Mouse (Mus musculus): ENCODE results near the gene Notch2. TPM values are rescaled to one million over a fixed set of nuclear protein-coding genes. Genes with fewer than 3 reads are reported as not detected.
A peak's percentile ranks its signal among the peaks of the same experiment; 100 is the strongest.

Gene Notch2
- polyA plus RNA-seq, 1 experiment from 2014 or later = 10.8 TPM

GRCm38 (mm10) chr3:98020431-98021229 is 7.3 kb downstream of the Notch2 start:
- Histone ChIP-seq H3K36me3 (ENCODE audit: control insufficient read depth, insufficient read depth, low read length) (no peaks in the 10 kb centered on the region), H3K4me1 (ENCODE audit: control insufficient read depth, insufficient read depth, low read length) (peaks cover 14% of the 10 kb centered on the region; the same call in 1 of the 2 replicates), H3K4me2 (ENCODE audit: low read length) (no peak overlapping the region), H3K27ac (replicated peaks; ENCODE audit: low read depth, low read length) (no peak overlapping the region), H3K27me3 (ENCODE audit: control insufficient read depth, insufficient read depth, low read length) (no peaks in the 10 kb centered on the region), H3K4me3 (replicated peaks; ENCODE audit: low read depth, low read length) (no peak overlapping the region), H3K9me3 (ENCODE audit: control insufficient read depth, low read length) (no peaks in the 10 kb centered on the region), H3K9ac (replicated peaks; ENCODE audit: low read length) (no peak overlapping the region)
- ATAC-seq (ENCODE audit: low FRiP score, low TSS enrichment) = no peak
- no peak for DNase-seq
- 80% methylated on average over 9 of the region's 9 CpGs for WGBS

GRCm38 (mm10) chr3:98024288-98024848 is 11.0 kb downstream of the Notch2 start:
- ATAC-seq (ENCODE audit: low FRiP score, low TSS enrichment) (peak; percentile 64), DNase-seq (peak; percentile 71)
- 2% methylated on average over 13 of the region's 13 CpGs for WGBS
- Histone ChIP-seq H3K4me2 (ENCODE audit: low read length) (peak overlapping the region; percentile 31), H3K9me3 (ENCODE audit: control insufficient read depth, low read length) (no peaks in the 10 kb centered on the region), H3K4me3 (replicated peaks; ENCODE audit: low read depth, low read length) (0 out of 2 replicates have a peak overlapping the region, but pooled peaks have one; percentile 7), H3K27me3 (ENCODE audit: control insufficient read depth, insufficient read depth, low read length) (no peaks in the 10 kb centered on the region), H3K27ac (replicated peaks; ENCODE audit: low read depth, low read length) (peak overlapping the region; percentile 3; the same call in 1 of the 2 replicates), H3K36me3 (ENCODE audit: control insufficient read depth, insufficient read depth, low read length) (no peaks in the 10 kb centered on the region), H3K9ac (replicated peaks; ENCODE audit: low read length) (no peak overlapping the region), H3K4me1 (ENCODE audit: control insufficient read depth, insufficient read depth, low read length) (peaks cover 20% of the 10 kb centered on the region; the same call in 1 of the 2 replicates)

- no peaks in the 10 kb centered on the region for H3K36me3 ChIP-seq (ENCODE audit: control insufficient read depth, insufficient read depth, low read length)
- H3K4me1 ChIP-seq (ENCODE audit: control insufficient read depth, insufficient read depth, low read length) = peaks cover 20% of the 10 kb centered on the region; the same call in 1 of the 2 replicates
- ATAC-seq (ENCODE audit: low FRiP score, low TSS enrichment) = no peak
- H3K27me3 ChIP-seq (ENCODE audit: control insufficient read depth, insufficient read depth, low read length) = no peaks in the 10 kb centered on the region
- no peak for DNase-seq
- H3K4me2 ChIP-seq (ENCODE audit: low read length) = no peak overlapping the region; the same call in 1 of the 2 replicates
- WGBS = 29% methylated on average over 14 of the region's 14 CpGs
- no peak overlapping the region for H3K4me3 ChIP-seq (replicated peaks; ENCODE audit: low read depth, low read length)
- H3K9me3 ChIP-seq (ENCODE audit: control insufficient read depth, low read length) = no peaks in the 10 kb centered on the region
- no peak overlapping the region for H3K27ac ChIP-seq (replicated peaks; ENCODE audit: low read depth, low read length)
- H3K9ac ChIP-seq (replicated peaks; ENCODE audit: low read length) = no peak overlapping the region
These were observed 12.2 kb downstream of the Notch2 start for GRCm38 (mm10) chr3:98025521-98025920.

GRCm38 (mm10) chr3:98025921-98026880 is 12.9 kb downstream of the Notch2 start:
- 0 out of 2 replicates have a peak overlapping the region, but pooled peaks have one; percentile 28 for H3K27ac ChIP-seq (replicated peaks; ENCODE audit: low read depth, low read length)
- no peak overlapping the region for H3K4me2 ChIP-seq (ENCODE audit: low read length)
- H3K4me3 ChIP-seq (replicated peaks; ENCODE audit: low read depth, low read length) = no peak overlapping the region
- no peaks in the 10 kb centered on the region for H3K27me3 ChIP-seq (ENCODE audit: control insufficient read depth, insufficient read depth, low read length)
- WGBS = 31% methylated on average over 10 of the region's 10 CpGs
- DNase-seq (peak; percentile 54), ATAC-seq (ENCODE audit: low FRiP score, low TSS enrichment) (no peak)
- no peaks in the 10 kb centered on the region for H3K9me3 ChIP-seq (ENCODE audit: control insufficient read depth, low read length)
- peaks cover 20% of the 10 kb centered on the region; the same call in 1 of the 2 replicates for H3K4me1 ChIP-seq (ENCODE audit: control insufficient read depth, insufficient read depth, low read length)
- no peak overlapping the region for H3K9ac ChIP-seq (replicated peaks; ENCODE audit: low read length)
- no peaks in the 10 kb centered on the region for H3K36me3 ChIP-seq (ENCODE audit: control insufficient read depth, insufficient read depth, low read length)

DNA sequence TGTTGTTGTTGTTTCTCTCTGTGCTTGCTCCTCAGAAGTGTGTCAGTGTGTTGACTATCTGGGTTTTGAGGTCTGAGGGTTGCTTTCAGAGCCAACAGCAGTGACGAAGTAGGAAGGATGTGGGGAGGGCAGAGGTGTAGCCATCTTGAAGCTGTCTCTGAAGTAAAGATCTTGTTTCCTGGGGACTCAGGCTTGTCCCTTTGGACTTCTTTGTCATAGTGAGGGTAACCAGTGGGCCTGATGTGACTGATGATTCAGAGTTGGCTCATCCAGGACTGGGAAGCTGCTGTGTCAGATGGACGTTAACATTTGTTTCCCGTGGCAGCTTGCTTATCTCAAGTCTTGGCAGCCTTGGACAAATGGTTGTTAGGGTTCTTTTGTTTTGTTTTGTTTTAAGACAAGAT is 14.0 kb downstream of the Notch2 start:
- H3K27me3 ChIP-seq (ENCODE audit: control insufficient read depth, insufficient read depth, low read length) = no peaks in the 10 kb centered on the region
- no peak overlapping the region for H3K27ac ChIP-seq (replicated peaks; ENCODE audit: low read depth, low read length)
- DNase-seq (no peak), ATAC-seq (ENCODE audit: low FRiP score, low TSS enrichment) (no peak)
- H3K4me2 ChIP-seq (ENCODE audit: low read length) = no peak overlapping the region
- no peaks in the 10 kb centered on the region for H3K36me3 ChIP-seq (ENCODE audit: control insufficient read depth, insufficient read depth, low read length)
- WGBS = 55% methylated on average over 3 of the region's 3 CpGs
- peaks cover 20% of the 10 kb centered on the region; the same call in 1 of the 2 replicates for H3K4me1 ChIP-seq (ENCODE audit: control insufficient read depth, insufficient read depth, low read length)
- no peak overlapping the region for H3K4me3 ChIP-seq (replicated peaks; ENCODE audit: low read depth, low read length)
- H3K9ac ChIP-seq (replicated peaks; ENCODE audit: low read length) = no peak overlapping the region
- H3K9me3 ChIP-seq (ENCODE audit: control insufficient read depth, low read length) = no peaks in the 10 kb centered on the region

GRCm38 (mm10) chr3:98028072-98028471 is 14.7 kb downstream of the Notch2 start:
- H3K4me2 ChIP-seq (ENCODE audit: low read length) = no peak overlapping the region
- ATAC-seq (ENCODE audit: low FRiP score, low TSS enrichment) (no peak), DNase-seq (no peak)
- H3K4me3 ChIP-seq (replicated peaks; ENCODE audit: low read depth, low read length) = no peak overlapping the region
- H3K36me3 ChIP-seq (ENCODE audit: control insufficient read depth, insufficient read depth, low read length) = no peaks in the 10 kb centered on the region
- no peak overlapping the region for H3K9ac ChIP-seq (replicated peaks; ENCODE audit: low read length)
- 49% methylated on average over 4 of the region's 4 CpGs for WGBS
- no peak overlapping the region for H3K27ac ChIP-seq (replicated peaks; ENCODE audit: low read depth, low read length)
- H3K9me3 ChIP-seq (ENCODE audit: control insufficient read depth, low read length) = no peaks in the 10 kb centered on the region
- peaks cover 21% of the 10 kb centered on the region for H3K4me1 ChIP-seq (ENCODE audit: control insufficient read depth, insufficient read depth, low read length)
- no peaks in the 10 kb centered on the region for H3K27me3 ChIP-seq (ENCODE audit: control insufficient read depth, insufficient read depth, low read length)

- Histone ChIP-seq H3K27me3 (ENCODE audit: control insufficient read depth, insufficient read depth, low read length) (no peaks in the 10 kb centered on the region), H3K4me1 (ENCODE audit: control insufficient read depth, insufficient read depth, low read length) (peaks cover 23% of the 10 kb centered on the region), H3K4me2 (ENCODE audit: low read length) (no peak overlapping the region), H3K27ac (replicated peaks; ENCODE audit: low read depth, low read length) (no peak overlapping the region), H3K4me3 (replicated peaks; ENCODE audit: low read depth, low read length) (no peak overlapping the region), H3K36me3 (ENCODE audit: control insufficient read depth, insufficient read depth, low read length) (no peaks in the 10 kb centered on the region), H3K9me3 (ENCODE audit: control insufficient read depth, low read length) (no peaks in the 10 kb centered on the region), H3K9ac (replicated peaks; ENCODE audit: low read length) (no peak overlapping the region)
- WGBS = 71% methylated on average over 10 of the region's 10 CpGs
- ATAC-seq (ENCODE audit: low FRiP score, low TSS enrichment) (no peak), DNase-seq (no peak)
These were observed 15.6 kb downstream of the Notch2 start for GRCm38 (mm10) chr3:98028936-98029335.

- no peak overlapping the region for H3K27ac ChIP-seq (replicated peaks; ENCODE audit: low read depth, low read length)
- H3K36me3 ChIP-seq (ENCODE audit: control insufficient read depth, insufficient read depth, low read length) = no peaks in the 10 kb centered on the region
- H3K4me1 ChIP-seq (ENCODE audit: control insufficient read depth, insufficient read depth, low read length) = peaks cover 16% of the 10 kb centered on the region
- no peak for ATAC-seq (ENCODE audit: low FRiP score, low TSS enrichment)
- H3K4me3 ChIP-seq (replicated peaks; ENCODE audit: low read depth, low read length) = no peak overlapping the region
- 92% methylated on average over 7 of the region's 7 CpGs for WGBS
- H3K9me3 ChIP-seq (ENCODE audit: control insufficient read depth, low read length) = no peaks in the 10 kb centered on the region
- no peaks in the 10 kb centered on the region for H3K27me3 ChIP-seq (ENCODE audit: control insufficient read depth, insufficient read depth, low read length)
- no peak for DNase-seq
- no peak overlapping the region for H3K9ac ChIP-seq (replicated peaks; ENCODE audit: low read length)
- H3K4me2 ChIP-seq (ENCODE audit: low read length) = no peak overlapping the region
These were observed 17.8 kb downstream of the Notch2 start for GRCm38 (mm10) chr3:98031104-98031503.

Data from midbrain, embryonic 14.5 days (tissue).